Mouse (Mus musculus): Measurements from ENCODE around the gene Ckap2. TPM values are rescaled to one million over a fixed set of nuclear protein-coding genes. Genes with fewer than 3 reads are reported as not detected.

Gene Ckap2
- polyA plus RNA-seq, 1 experiment from 2014 or later = 49.4 TPM

GRCm38 (mm10) chr8:22192660-22193431 is 7.2 kb upstream of the Ckap2 start, which contains the start of gene Vps36:
Gene Vps36 (plus strand): TSS chr8:22192809.
- under 1% methylated on average over 73 of the region's 73 CpGs for WGBS
- peak; percentile 94 for ATAC-seq (ENCODE audit: insufficient number of reproducible peaks, insufficient read depth, low FRiP score, low TSS enrichment, low read depth)

GRCm38 (mm10) chr8:22184884-22185283 is 735 bp downstream of the Ckap2 start:
- H3K27me3 ChIP-seq = no peaks in the 10 kb centered on the region
- 0 out of 2 replicates have a peak overlapping the region, but pooled peaks have one; percentile 12 for H3K27ac ChIP-seq
- H3K9me3 ChIP-seq = no peaks in the 10 kb centered on the region
- peak overlapping the region; percentile 69 for H3K4me3 ChIP-seq (replicated peaks)
- peaks cover 12% of the 10 kb centered on the region for H3K4me1 ChIP-seq (replicated peaks)
- H3K4me2 ChIP-seq = peak overlapping the region; percentile 69
- no peaks in the 10 kb centered on the region for H3K36me3 ChIP-seq
- peak overlapping the region; percentile 71 for H3K9ac ChIP-seq (replicated peaks)
- peak; percentile 53; the same call in 1 of the 2 replicates for ATAC-seq (ENCODE audit: insufficient number of reproducible peaks, insufficient read depth, low FRiP score, low TSS enrichment, low read depth)
- 2% methylated on average over 3 of the region's 3 CpGs for WGBS

More at GRCm38 (mm10) chr8:22192660-22193431, 7.2 kb upstream of the Ckap2 start, which contains the start of gene Vps36:
- Histone ChIP-seq H3K27ac (peak within 1 kb of the TSS; percentile 99), H3K9me3 (no peaks in the 10 kb centered on the region), H3K9ac (replicated peaks) (peak within 1 kb of the TSS; percentile 89), H3K4me1 (replicated peaks) (peaks cover 13% of the 10 kb centered on the region), H3K36me3 (peaks cover 5% of the 10 kb centered on the region; the same call in 1 of the 2 replicates), H3K4me2 (peak within 1 kb of the TSS; percentile 68), H3K4me3 (replicated peaks) (peak within 1 kb of the TSS; percentile 76), H3K27me3 (no peaks in the 10 kb centered on the region)

DNA sequence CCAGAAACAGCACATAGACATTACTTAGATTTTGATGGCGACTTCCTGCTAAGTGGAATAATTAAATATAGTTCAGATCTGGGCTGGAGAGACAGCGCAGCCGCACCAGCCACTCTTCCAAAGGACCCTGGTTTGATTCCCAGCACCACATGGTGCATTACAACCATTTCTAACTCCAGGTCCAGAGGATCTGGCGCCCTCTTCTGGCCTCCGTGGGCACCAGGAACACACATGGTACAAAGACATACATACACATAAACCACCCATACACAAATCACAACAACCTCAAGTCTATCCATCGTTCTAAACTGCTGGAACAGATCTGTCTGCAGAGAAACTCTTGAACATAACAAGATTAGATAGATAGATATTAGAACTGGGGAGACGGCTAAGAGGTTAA is 9.7 kb downstream of the Ckap2 start:
- peaks cover 58% of the 10 kb centered on the region for H3K36me3 ChIP-seq
- WGBS = 98% methylated on average over 7 of the region's 7 CpGs

DNA sequence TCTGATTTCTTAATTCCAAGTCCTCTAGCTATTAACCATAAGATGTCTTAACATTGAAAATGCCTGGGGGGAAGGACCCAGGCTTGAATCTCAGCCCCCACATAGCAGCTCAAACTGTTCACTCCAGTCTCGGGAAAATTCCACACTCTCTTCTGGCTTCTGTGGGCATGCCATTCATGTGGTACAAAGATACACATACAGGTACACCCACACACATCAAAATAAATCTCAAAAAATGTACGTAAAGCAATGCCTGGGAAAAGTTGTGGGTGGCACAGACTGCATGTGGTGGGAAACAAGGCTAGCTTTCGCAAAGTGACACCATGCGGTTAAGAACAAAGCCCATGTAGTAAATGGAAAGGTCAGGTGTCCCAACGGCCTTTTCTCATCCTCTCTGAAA is 16.5 kb downstream of the Ckap2 start:
- Histone ChIP-seq H3K27ac (no peak overlapping the region), H3K9me3 (no peaks in the 10 kb centered on the region), H3K4me1 (replicated peaks) (peaks cover 11% of the 10 kb centered on the region), H3K27me3 (no peaks in the 10 kb centered on the region), H3K4me3 (replicated peaks) (no peak overlapping the region), H3K4me2 (no peak overlapping the region), H3K36me3 (peaks cover 46% of the 10 kb centered on the region), H3K9ac (replicated peaks) (no peak overlapping the region)
- no peak for ATAC-seq (ENCODE audit: insufficient number of reproducible peaks, insufficient read depth, low FRiP score, low TSS enrichment, low read depth)
- 94% methylated on average over 5 of the region's 5 CpGs for WGBS

More for the DNA sequence above, 9.7 kb downstream of the Ckap2 start:
- peaks cover 6% of the 10 kb centered on the region; the same call in 1 of the 2 replicates for H3K9me3 ChIP-seq
- no peaks in the 10 kb centered on the region for H3K4me1 ChIP-seq (replicated peaks)
- ATAC-seq (ENCODE audit: insufficient number of reproducible peaks, insufficient read depth, low FRiP score, low TSS enrichment, low read depth) = no peak
- no peak overlapping the region for H3K4me2 ChIP-seq
- no peak overlapping the region for H3K9ac ChIP-seq (replicated peaks)
- no peak overlapping the region for H3K4me3 ChIP-seq (replicated peaks)
- no peaks in the 10 kb centered on the region for H3K27me3 ChIP-seq
- no peak overlapping the region for H3K27ac ChIP-seq

DNA sequence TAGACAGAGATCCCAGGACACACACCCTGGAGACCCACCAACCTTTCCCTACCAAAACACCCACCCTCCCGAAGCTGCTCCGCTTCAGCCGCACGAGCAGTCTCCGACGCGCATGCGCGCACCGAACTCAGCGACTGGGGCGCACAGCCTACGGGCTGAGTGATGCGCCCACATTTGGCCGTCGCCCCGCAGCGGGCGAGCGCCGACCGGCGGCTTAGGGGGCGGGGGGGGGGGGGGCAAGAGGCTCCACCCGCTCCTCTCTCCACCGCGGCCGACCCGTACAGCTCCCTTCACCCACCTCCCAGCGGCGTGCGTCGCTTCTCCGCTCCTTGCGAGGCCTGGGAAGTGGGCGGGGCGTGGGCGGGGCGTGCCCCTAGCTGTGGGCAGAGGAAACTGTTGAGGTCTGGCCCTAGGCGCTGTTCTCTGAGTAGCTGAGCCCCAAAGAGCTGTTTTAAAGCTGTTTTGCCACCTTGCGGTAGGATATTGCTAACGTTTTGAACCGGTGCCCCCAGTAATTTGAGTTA is 19.5 kb downstream of the Ckap2 start, which contains the start of gene Nek3:
Nek3 (minus strand) TSS at position 356 of the 524 bp plus-strand sequence.
- WGBS = under 1% methylated on average over 30 of the region's 43 CpGs
- H3K4me1 ChIP-seq (replicated peaks) = peaks cover 11% of the 10 kb centered on the region
- H3K9ac ChIP-seq (replicated peaks) = peak within 1 kb of the TSS; percentile 66
- peak within 1 kb of the TSS; percentile 86 for H3K27ac ChIP-seq
- no peaks in the 10 kb centered on the region for H3K27me3 ChIP-seq
- H3K4me2 ChIP-seq = peak within 1 kb of the TSS; percentile 57
- H3K4me3 ChIP-seq (replicated peaks) = peak within 1 kb of the TSS; percentile 58
- H3K9me3 ChIP-seq = no peaks in the 10 kb centered on the region
- peak; percentile 98 for ATAC-seq (ENCODE audit: insufficient number of reproducible peaks, insufficient read depth, low FRiP score, low TSS enrichment, low read depth)
- peaks cover 32% of the 10 kb centered on the region for H3K36me3 ChIP-seq

- H3K9me3 ChIP-seq = no peaks in the 10 kb centered on the region
- H3K36me3 ChIP-seq = peaks cover 25% of the 10 kb centered on the region
- H3K4me1 ChIP-seq (replicated peaks) = peaks cover 11% of the 10 kb centered on the region
- H3K4me2 ChIP-seq = peak overlapping the region; percentile 57
- ATAC-seq (ENCODE audit: insufficient number of reproducible peaks, insufficient read depth, low FRiP score, low TSS enrichment, low read depth) = peak; percentile 28; the same call in 1 of the 2 replicates
- H3K27ac ChIP-seq = peak overlapping the region; percentile 86
- H3K4me3 ChIP-seq (replicated peaks) = peak overlapping the region; percentile 58
- no peaks in the 10 kb centered on the region for H3K27me3 ChIP-seq
- H3K9ac ChIP-seq (replicated peaks) = peak overlapping the region; percentile 66
- WGBS = 45% methylated on average over 10 of the region's 10 CpGs
Measured at GRCm38 (mm10) chr8:22165251-22166079, 20.2 kb downstream of the Ckap2 start.

GRCm38 (mm10) chr8:22164431-22164830 is 21.2 kb downstream of the Ckap2 start:
- 89% methylated on average over 10 of the region's 10 CpGs for WGBS
- H3K27ac ChIP-seq = no peak overlapping the region
- no peak for ATAC-seq (ENCODE audit: insufficient number of reproducible peaks, insufficient read depth, low FRiP score, low TSS enrichment, low read depth)

GRCm38 (mm10) chr8:22162206-22162605 is 23.4 kb downstream of the Ckap2 start:
- no peaks in the 10 kb centered on the region for H3K9me3 ChIP-seq
- peaks cover 11% of the 10 kb centered on the region for H3K4me1 ChIP-seq (replicated peaks)
- 78% methylated on average over 8 of the region's 8 CpGs for WGBS
- no peak overlapping the region for H3K4me3 ChIP-seq (replicated peaks)
- H3K27me3 ChIP-seq = no peaks in the 10 kb centered on the region
- peaks cover 11% of the 10 kb centered on the region for H3K36me3 ChIP-seq
- no peak overlapping the region for H3K4me2 ChIP-seq
- ATAC-seq (ENCODE audit: insufficient number of reproducible peaks, insufficient read depth, low FRiP score, low TSS enrichment, low read depth) = no peak
- H3K9ac ChIP-seq (replicated peaks) = no peak overlapping the region
- H3K27ac ChIP-seq = no peak overlapping the region

More at GRCm38 (mm10) chr8:22164431-22164830, 21.2 kb downstream of the Ckap2 start:
- Histone ChIP-seq H3K36me3 (peaks cover 25% of the 10 kb centered on the region), H3K27me3 (no peaks in the 10 kb centered on the region), H3K4me3 (replicated peaks) (no peak overlapping the region), H3K9me3 (no peaks in the 10 kb centered on the region), H3K4me1 (replicated peaks) (peaks cover 11% of the 10 kb centered on the region), H3K4me2 (no peak overlapping the region), H3K9ac (replicated peaks) (no peak overlapping the region)

GRCm38 (mm10) chr8:22150345-22150663 is 35.3 kb downstream of the Ckap2 start:
- WGBS = 87% methylated on average over 3 of the region's 3 CpGs
- Histone ChIP-seq H3K4me2 (no peak overlapping the region), H3K27me3 (no peaks in the 10 kb centered on the region), H3K4me1 (replicated peaks) (no peaks in the 10 kb centered on the region), H3K36me3 (peaks cover 11% of the 10 kb centered on the region), H3K27ac (no peak overlapping the region), H3K9me3 (no peaks in the 10 kb centered on the region), H3K9ac (replicated peaks) (no peak overlapping the region), H3K4me3 (replicated peaks) (no peak overlapping the region)
- no peak for ATAC-seq (ENCODE audit: insufficient number of reproducible peaks, insufficient read depth, low FRiP score, low TSS enrichment, low read depth)

DNA sequence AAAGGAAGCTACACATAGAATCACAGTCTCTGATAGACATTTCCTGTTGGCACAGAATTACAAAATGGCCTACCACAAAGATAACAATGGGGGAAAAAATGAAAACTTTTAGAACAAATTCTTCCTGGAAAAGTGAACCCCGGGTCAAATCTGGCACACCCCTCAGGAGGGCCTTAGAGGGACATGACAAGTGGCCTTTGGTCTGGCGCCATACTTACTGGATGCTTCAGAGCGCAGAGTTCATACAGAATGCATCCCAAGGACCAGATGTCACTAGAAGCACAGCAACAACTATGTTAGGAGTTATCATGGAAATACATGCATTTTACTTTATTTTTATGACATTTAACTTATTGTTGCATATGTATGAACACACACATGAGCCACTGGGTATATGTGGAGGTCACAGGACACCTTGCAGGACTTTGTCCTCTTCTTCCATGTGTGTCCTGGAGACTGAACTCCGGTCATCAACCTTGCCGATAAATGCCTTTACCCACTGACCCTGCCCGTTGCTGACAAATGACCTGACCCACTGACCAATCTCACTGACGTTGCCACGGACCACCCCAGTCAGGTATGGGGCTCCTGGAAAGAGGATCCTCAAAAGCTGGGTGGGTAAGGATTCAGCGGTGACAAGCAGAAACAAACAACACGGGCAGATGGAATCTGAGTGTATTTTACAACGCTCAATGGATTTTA is 35.8 kb downstream of the Ckap2 start:
- no peak overlapping the region for H3K9ac ChIP-seq (replicated peaks)
- no peaks in the 10 kb centered on the region for H3K4me1 ChIP-seq (replicated peaks)
- WGBS = 94% methylated on average over 11 of the region's 11 CpGs
- no peak for ATAC-seq (ENCODE audit: insufficient number of reproducible peaks, insufficient read depth, low FRiP score, low TSS enrichment, low read depth)
- peaks cover 11% of the 10 kb centered on the region for H3K36me3 ChIP-seq
- no peak overlapping the region for H3K4me3 ChIP-seq (replicated peaks)
- no peak overlapping the region for H3K4me2 ChIP-seq
- H3K27ac ChIP-seq = no peak overlapping the region
- no peaks in the 10 kb centered on the region for H3K27me3 ChIP-seq
- no peaks in the 10 kb centered on the region for H3K9me3 ChIP-seq

Measured in limb, embryonic 12.5 days (tissue).